Mouse (Mus musculus) embryo, embryonic 11 days (tissue): ENCODE data around the gene Cd4.
A peak's percentile ranks its signal among the peaks of the same experiment; 100 is the strongest.

Source experiments
- DNase-seq: peaks from one replicate; pipeline ENCODE4 v3.0.0-alpha.2; 2015

The Cd4 gene

DNA sequence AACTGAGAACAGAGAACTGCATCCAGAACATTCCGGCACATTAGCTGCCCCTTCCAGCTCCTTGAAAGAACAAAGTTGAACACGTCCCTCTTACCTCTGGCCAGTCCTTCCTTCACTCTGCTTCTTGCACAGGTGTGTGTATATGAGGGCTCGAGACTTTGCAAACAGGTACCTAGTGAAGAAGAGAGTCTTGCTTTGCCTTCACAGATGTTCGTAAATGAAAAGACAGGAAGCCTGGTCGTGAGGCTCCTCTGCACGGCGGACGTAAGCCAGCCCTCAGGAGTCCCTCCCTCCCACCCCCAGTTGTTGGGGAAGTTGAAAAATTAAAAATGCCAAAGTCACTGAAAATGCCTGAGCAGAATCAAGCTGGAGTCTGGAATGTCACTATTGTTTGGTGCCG is at the start of gene Cd4:
TSS of gene Cd4 (minus strand) at position 236 of the 400 bp plus-strand sequence.
- no peak for DNase-seq

DNA sequence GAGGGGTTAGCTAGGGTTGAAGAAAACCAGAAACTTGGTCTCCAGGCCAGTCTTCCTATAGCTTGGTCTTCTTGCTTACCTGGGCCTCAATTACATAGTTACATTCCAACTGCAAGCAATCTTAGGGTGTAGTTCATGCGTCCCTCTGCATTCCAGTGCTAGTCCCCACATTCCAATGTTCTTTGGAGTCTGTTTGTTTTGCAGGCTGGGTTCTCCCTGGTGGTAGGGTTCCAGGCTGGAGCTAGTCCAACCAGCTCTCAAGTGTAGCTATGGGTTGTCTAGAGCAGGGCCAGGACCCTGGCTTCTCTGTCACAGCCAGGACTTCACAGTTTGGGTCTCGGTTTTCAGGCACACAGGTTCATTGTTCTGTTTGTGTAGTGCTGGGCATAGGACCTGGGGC is 49.5 kb upstream of the Cd4 start:
- DNase-seq: no peak

DNA sequence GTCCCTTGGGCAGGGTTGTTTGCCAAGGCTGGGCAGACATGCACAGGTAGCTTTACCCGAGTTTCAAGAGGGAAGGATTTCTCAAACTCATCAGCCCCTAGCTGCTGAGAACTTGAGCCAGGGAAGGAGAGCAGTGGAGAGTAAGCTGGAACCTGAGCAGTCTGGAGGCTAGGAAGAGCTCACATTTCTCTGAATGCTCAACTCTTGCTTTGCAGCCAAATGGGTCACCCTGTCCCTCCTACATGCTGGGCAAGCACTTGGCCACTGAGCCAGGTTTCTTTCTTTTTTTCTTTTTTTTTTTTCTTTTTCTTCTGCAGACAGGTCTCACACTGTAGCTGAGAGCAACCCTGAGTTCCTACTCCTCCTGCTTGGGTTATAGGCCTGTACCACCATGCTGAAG is 48.7 kb upstream of the Cd4 start:
- DNase-seq: no peak

DNA sequence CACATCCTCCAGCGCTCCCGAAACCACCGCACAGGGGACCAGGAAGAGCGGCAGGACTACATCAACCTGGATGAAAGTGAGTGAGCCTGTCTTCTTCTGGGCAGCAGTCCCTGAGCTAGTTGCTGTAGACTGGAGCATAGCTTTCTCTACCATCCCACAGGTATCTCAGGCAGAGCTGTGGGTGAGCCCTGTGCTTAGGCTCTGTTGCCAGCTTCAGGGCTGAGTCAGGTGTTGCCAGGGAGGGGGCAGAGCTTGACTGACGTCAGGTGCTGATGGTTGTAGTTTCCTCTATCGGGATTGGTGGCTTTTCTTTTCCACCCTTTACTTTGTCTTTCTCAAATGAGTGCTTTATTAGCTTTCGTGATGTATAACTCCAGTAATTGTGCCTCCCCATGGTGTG is 46.6 kb upstream of the Cd4 start:
- no peak for DNase-seq

DNA sequence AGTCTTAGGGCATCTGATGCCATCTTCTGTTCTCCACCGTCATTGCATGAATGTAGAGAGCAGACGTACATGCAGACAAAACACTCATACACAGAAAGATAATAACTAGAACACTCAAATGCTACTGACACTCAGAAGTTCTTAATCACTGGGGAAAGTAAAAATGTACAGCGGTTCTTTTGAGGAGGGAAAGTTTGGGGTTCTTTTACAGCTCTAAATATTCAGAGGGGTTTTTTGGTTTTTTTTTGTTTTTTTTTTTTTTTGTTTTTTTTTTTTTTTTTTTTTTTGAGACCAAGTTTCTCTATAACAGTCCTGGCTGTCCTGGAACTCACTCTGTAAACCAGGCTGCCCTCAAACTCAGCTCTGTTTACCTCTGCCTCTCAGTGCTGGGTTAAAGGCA is 45.1 kb upstream of the Cd4 start:
- DNase-seq: no peak

DNA sequence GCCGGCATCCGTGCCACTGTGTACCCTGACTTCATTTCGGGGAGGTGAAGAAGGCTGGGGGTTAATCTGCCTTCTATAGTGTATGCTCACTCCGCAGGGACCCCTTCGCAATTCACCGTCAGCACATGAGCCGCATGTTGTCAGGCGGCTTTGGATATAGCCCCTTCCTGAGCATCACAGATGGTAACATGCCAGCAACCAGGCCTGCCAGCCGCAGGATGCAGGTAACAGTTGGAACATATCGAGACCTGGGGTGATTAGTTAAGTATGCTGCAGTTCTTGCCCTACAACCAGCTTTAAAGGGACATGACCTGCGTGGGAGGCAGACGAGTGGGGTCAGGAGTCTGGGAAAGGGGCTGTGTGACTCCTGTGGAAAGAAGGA is 44.3 kb upstream of the Cd4 start:
- DNase-seq: peak; percentile 3

DNA sequence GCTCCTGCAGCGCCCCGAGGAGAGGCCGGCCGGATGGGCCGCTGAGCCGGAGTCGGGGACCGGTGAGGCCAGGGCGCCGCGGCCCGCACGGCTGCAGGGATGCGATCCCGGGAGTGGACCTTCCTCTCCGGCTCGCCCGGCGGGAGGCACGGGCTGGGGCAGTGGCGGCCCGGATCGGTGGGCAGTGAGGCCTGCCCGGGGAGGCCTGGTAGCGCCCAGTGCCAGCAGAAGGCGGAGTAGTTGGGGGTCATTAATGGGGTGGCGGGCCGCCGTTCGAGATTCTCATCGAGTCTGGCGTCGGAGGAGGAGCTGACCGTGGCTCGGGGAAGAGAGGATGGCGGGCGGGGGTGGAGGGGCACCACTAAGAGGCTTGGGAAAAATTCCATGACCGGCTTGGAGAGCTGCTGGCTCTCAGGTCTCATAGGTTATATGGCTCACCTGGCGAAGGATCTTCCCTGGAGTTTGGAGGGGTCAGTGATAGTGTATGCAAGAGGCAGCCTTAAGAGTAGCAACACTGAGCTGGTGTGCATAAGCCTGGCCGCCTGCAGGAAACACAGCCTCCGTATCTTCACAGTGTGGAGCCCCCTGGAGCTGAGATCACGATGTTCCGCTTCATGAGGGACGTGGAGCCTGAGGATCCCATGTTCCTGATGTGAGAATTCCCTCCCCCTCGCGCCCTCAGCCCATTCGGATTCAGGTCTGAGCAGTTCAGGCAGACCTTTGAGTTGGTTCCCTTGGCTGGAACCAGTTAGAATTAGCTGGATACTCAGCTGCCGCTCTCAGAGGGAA is 43.7 kb upstream of the Cd4 start:
- DNase-seq: peak; percentile 55

DNA sequence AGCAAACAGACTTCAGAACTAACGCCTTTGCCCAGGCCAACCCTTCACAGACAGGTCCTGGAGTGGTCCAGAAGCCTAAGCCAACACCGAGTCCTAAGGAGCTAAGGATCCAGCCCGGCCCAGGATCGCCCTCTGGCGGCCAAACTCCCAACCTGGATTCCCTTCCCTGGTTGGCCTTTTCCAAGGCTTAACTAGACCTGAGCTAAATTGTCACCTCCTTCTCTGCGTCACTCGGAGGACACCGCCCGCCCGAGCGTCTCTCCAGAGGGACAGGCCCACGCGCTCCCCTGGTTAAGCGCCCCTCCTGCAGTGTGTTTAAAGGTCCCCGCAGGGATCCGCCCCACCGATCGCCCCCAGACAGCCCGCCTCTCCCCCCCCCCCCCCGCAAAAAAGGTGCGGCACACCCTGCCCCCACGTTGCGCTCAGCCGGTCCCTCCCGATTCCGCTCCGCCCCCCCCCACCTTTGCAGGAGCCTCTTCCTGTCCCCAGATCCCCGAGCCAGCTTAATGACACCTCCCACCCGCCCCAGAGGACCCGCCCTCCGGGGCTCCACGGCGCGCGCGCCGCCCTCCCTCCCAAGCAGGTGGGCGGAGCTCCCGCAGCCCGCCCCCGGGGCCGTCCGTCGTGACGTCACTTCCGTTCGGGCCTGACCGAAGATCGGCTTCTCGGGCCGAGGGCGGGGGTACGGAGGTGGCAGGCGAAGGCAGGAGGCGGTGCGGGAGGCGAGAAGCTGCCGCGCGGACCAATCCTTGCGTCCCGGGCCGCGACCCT is 42.9 kb upstream of the Cd4 start, which contains the start of gene Mlf2:
TSS of gene Mlf2 (plus strand) at position 633 of the 771 bp plus-strand sequence.
- DNase-seq: peak; percentile 100

DNA sequence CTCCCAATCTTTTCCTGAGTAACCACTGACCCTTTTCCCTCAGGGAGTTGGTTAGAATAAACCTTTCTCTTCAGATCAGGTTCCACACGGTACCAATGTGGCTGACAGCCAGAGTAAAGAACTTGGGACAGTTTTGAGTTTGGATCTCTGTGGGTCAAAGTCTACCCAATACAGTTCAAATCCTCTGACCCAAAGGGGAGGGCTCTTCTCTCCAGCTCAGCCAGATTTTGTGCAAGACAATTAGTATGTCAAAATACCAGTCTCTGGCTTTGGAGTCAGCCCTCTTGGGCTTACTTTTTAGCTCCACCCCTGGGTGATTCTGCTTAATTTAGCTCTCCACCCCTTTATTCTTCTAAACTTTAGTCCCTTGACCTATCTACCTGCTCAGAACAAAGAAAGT is 42.2 kb upstream of the Cd4 start:
- peak; percentile 20 for DNase-seq

DNA sequence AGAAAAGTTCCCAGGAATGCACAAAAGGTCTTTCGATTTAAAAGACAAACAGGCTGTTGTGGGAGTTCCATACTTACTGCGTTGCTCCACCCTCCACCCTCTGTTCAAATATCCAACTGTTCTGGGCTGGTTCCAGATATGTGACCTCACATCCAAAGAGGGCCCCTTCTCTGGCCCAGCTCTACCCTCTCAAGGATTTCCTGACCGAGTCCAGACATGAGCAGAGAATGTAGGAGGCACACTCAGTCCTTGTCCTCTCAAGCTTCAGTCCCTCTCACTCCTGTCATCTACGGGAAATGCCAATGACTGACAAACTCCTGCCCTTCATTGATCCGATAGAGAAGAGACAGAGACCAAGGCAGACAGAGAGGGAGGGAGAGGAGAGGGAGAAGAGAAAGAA is 37.9 kb upstream of the Cd4 start:
- no peak for DNase-seq

DNA sequence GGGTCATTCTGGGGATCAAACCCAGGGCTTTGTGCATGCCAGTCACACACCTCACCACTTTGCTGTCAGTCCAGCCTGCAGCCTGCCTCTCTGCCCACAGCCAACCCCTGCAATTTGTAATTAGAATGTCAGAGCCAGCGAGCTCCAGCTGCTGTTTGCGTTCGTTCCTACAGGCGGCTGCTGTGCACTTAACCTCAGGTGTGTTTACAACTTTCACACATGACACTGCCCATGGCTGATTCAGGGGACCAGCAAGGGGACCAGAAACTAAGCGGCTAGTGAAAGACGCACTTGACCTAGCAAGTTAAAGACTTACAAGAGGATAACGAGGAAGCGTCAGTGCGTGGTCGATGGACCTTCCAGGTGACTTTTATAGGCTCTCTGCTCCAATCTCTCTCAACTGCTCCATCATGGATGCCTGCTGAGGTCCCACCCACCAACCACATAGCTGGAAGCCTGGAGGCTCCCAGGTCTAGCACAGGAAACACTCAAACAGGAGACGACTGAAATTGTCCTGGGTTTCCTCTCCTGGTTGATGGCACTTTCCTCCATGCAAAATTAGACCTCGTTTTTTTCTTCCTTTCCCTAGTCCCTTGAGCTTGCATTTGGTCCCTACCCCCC is 37.3 kb upstream of the Cd4 start:
- peak; percentile 7 for DNase-seq

DNA sequence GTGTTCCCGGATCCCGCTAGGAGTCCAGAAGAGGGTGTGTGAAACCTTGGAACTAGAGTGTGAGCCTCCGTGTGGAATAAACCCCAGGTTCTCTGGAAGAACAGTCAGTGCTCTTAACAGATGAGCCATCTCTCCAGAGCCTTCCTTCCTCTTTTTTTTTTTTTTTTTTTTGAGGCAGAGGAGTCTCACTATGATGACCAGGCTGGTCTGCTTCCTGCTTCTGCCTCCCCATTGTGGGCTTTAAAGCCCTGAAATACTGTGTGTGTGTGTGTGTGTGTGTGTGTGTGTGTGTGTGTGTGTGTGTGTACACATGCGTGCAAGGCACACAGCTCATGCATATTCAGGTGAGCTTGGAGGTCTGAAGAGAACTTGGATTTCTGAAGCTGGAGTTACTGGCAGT is 33.5 kb upstream of the Cd4 start:
- no peak for DNase-seq

DNA sequence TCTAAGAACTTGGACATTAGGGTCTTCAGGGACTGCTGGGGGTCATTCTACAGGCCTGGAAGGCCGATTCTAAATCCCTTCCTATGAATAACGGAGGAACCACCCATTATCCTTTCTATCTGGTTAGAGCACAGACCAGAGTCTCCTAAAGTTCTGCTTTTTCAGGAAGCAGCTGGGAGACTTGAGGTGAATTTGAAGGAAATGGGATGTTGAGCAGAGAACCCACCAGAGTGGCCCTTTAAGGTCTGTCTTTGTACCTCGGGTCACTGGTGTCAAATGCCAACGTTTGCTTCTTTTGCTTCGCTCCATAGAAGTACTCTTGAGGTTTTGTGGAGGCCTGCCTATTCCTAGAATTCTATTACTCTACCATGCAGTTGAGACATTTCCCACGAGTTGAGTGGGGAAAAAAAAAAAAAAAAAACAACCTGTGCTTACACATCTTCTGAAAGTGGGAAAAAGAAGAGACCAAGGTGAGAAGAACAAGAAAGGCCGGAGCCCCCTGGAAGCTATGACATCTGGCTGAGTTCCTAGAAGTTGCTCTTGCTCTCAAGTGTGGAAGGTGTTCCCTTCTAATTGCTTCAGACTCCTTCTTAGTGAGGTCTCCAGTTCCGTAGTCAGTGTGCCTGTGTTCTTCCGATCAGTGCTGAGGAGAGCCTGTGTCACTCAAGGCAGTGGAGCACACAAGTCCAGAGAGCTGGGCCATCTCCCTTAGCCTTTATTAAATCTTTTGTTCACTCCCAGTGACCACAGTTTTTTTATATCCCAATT is 32.5 kb upstream of the Cd4 start:
- no peak for DNase-seq

DNA sequence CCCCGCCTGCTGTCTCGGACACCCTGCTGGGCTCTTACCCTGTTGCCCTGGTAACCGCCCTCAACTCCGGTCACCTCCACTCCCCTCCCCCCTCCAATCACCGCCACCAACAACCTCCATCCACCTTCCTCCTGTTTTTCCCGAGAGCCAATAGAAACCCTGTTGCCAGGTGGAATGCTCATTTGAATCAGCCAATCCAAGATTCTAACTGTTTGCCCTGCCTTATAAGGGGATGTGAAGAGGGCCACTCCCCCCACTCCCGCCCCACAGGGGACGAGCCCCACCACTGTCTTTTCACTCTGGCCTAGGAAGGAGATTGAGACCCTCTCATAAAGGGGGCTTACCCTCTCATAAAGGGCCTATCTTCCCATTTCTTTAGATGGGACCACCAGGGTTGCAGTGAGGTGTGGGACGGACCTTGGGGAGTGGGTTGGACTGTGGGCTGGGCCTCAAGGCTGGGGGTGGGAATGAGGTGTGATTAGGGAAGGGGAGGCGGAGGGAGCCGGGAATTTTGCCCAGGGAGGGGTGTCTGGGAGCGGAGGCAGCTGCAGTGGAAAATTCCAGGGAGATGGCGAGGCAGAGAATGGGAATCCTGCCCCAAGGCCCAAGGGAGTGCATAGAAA is 31.8 kb upstream of the Cd4 start, which contains the start of gene Ptms:
TSS of gene Ptms (minus strand) at position 409 of the 623 bp plus-strand sequence.
- peak; percentile 97 for DNase-seq

DNA sequence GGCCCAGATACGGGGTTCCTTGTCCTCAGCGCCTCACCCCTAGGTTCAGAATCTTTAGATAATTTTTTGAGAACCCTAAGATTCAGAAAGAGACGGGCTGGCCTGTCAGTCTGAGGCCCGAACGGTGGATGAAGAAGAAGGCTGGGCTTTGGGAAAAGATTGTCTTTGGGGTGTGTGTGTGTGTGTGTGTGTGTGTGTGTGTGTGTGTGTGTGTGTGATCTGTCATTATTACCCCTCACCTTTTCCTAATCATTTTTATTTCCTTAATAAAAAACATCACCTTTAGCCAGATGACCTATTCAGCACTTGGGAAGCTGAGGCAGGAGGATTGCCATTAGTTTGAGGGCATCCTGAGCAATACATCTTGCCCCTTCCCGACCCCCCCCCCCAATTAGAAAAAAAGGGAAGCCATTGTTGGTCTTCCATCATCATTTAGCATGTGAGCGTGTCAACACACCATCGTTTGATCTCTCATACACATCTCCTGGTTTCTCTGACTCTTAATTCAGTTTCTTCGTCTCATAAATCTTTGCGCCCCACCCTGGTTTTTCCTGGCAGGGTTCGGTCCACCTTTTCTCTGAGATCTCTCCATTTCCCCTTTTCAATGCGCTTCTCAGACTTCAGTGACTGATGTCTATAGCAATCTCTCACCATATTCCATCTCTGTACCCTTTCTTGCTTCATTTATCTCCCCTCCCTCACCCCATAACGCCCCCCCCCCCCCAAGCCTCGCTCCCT is 31.0 kb upstream of the Cd4 start:
- DNase-seq: no peak

DNA sequence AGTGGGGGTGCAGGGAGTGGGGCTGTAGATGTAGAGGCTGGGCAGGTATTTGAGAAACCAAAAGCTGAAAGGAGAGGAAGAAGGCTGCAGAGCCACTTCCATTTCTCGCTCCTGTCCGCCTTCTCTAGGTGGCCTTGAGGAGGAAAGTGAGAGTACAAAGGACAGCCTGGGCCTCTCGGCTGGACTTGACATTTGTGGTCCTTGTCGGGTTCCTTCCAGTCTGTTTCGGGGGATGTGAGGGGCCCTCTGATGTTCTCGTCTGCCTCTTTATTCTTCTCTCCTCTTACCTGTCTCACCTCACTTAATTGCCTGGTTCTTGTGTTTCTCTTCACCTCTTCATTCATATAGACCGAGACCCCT is 30.3 kb upstream of the Cd4 start:
- DNase-seq: no peak

DNA sequence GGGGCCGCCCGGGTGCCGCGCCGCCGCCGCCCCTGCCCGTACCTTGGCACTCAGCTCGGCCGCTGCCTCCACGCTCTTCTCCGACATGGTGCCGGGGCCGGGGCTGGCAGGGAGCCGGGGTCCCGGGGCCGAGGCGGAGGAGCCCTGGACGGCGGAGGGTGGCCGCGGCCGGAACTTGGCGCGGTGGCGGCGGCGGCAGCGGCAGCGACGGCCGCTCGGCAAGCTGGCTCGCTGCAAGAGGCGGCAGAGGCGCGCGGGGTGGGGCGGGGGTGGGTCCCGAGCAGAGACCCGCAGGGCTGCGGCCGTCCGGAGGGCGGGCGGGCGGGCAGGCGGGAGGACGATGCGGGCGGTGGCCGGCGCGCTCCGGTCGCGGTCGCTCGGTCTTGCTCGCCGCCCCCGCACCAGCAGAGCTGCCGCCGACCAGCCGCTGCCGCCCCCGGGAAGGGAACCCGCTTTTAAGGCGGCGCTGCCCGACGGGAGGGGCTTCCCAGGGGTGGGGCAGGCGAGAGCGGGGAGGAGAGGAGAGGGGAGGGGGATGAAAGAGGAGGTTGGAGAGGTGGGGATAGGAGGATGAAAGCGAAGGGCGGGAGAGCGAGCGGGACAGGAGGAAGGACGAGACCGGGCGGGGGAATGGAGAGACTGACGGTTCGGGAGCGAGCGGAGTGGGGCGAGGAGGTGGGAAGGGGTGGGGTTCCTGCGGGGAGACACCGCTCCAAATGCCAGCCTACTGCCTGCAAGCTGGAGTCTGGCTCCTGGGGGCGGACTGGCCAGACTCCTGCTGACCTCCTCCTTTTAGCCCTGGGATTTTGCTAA is 29.7 kb upstream of the Cd4 start:
- peak; percentile 94 for DNase-seq

DNA sequence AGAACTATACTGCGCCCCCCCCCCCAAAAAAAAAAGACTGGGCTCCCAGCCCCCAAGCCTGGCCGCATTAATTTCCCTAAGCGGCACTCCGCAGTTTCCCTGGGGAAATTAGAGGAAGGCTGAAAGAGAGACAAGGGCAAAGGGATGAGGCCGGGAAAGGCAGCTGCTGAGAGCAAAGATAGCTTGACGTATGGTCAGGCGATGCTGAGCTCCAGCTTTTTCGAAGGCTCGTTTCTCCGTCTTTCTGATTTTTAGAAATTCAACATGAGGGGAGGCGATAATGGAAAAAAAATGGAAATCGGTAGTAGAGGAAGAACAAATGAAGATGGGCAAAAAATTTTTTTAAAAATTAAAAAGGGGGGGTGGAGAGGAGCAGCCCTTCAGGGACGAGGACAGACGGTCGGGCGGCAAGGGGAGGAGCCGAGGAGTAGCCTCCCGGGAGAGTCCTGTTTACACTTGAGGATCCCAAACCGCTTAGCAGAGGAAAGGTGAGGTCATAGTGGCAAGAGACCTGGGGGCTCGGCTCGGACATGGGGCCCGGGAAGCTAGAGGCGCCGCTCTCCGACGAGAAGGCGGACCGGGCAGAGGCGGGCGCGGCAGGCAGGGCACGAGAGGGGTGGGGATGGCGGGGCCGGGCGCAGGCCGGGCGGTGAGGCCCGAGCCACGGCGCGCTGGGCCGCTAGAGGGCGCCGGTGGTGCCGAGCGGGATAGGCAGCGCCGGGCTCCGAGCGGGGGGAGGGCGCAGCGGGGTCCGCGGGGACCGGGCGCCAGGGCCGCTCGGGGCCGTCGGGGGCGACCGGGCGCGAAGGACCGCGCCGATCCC is 28.9 kb upstream of the Cd4 start:
- DNase-seq: peak; percentile 93

DNA sequence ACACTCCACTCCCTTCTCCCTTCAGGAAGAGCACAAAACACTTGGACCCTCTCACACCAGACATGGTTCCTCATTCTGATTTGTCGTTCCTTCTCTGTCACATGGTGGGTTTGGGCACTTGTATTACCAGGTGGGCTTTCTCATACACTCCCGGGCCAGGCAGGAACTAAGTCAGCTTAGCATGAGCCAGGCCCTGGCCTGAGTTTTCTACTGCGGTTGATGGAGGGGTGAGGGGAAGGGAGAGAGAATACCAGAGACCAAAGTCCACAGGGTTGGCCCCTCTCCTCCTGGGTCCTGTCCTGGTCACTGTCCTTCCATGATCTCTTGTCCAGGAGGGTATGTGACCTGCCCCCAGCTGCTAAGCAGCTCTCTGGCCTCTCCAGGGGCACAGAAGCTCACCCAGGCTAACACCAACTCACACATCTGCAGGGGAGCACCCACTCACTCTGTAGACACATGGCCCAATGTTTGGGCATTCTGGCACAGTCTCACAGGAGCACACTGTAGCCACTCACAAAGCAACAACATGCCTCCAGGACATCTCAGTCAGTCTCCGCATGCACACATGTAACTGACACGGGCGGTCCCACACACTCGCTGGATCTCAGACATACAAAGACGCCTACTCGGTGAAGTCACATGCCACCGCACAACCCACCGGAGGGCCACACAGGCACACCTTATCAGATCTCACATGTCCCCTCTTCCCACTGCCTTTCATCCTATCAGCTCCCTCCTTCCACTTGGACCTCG is 28.1 kb upstream of the Cd4 start:
- DNase-seq: peak; percentile 54
